In genomic region chr7:49246584-49247481, GRCm38 (mm10) we compare ENCODE assay signal across 8 mouse cellular contexts.
DNase-seq lines count a peak whose midpoint lies in the region; ATAC-seq and TF ChIP-seq lines count a peak whose summit lies in the region.

No protein-coding gene starts in this region.

- peak overlapping the region; percentile 52; the same call in 1 of the 2 replicates for H3K27ac ChIP-seq in kidney, embryonic 15.5 days
- peak overlapping the region; percentile 87; the same call in 1 of the 2 replicates for H3K27ac ChIP-seq in embryonic fibroblast, embryonic 13.5 days (ENCODE audit: insufficient read depth, low read length)
- peak overlapping the region; percentile 7; the same call in 1 of the 2 replicates for H3K27ac ChIP-seq in intestine, embryonic 15.5 days
- H3K27ac ChIP-seq in midbrain, embryonic 13.5 days: peak overlapping the region; percentile 62; the same call in 1 of the 2 replicates

- DNase-seq in kidney, adult 9 months: no peak
- peak; percentile 43 for DNase-seq in Muller cell, postnatal 12 days (ENCODE audit: inconsistent ontology term)
- no peak for DNase-seq in urinary bladder, adult 18-20 months (ENCODE audit: low spot score in 2 of 2)
- no peak for DNase-seq in right cerebral cortex, postnatal 14 days

- H3K9ac ChIP-seq in kidney, embryonic 15.5 days: peak overlapping the region; percentile 50
- H3K9ac ChIP-seq in intestine, embryonic 15.5 days: peak overlapping the region; percentile 66
- peak overlapping the region; percentile 70 for H3K9ac ChIP-seq in midbrain, embryonic 13.5 days (replicated peaks)

- peaks cover 39% of the 10 kb centered on the region for H3K27me3 ChIP-seq in kidney, embryonic 15.5 days
- peaks cover 15% of the 10 kb centered on the region; the same call in 1 of the 2 replicates for H3K27me3 ChIP-seq in intestine, embryonic 15.5 days (replicated peaks)
- peaks cover 32% of the 10 kb centered on the region for H3K27me3 ChIP-seq in midbrain, embryonic 13.5 days

- WGBS in kidney, embryonic 15.5 days: 4% methylated on average over 50 of the region's 50 CpGs
- WGBS in intestine, embryonic 15.5 days: 3% methylated on average over 50 of the region's 50 CpGs
- 2% methylated on average over 50 of the region's 50 CpGs for WGBS in midbrain, embryonic 13.5 days

- no peak for TF ChIP-seq CTCF in embryonic fibroblast, embryonic 13.5 days (IDR thresholded peaks at IDR 0.05; ENCODE audit: borderline replicate concordance, insufficient read depth, low read length)

- TF ChIP-seq POLR2A in embryonic fibroblast, embryonic 13.5 days (IDR thresholded peaks at IDR 0.05; ENCODE audit: low read depth, low read length): no peak; the same call in none of the 2 replicates

- H3K36me3 ChIP-seq in kidney, embryonic 15.5 days: no peaks in the 10 kb centered on the region
- no peaks in the 10 kb centered on the region for H3K36me3 ChIP-seq in intestine, embryonic 15.5 days
- no peaks in the 10 kb centered on the region for H3K36me3 ChIP-seq in midbrain, embryonic 13.5 days

- no peaks in the 10 kb centered on the region for H3K9me3 ChIP-seq in kidney, embryonic 15.5 days (replicated peaks)
- no peaks in the 10 kb centered on the region for H3K9me3 ChIP-seq in intestine, embryonic 15.5 days
- H3K9me3 ChIP-seq in midbrain, embryonic 13.5 days: no peaks in the 10 kb centered on the region

- no peak for ATAC-seq in kidney, embryonic 15.5 days (replicated peaks; ENCODE audit: low FRiP score)
- no peak for ATAC-seq in intestine, embryonic 15.5 days
- 0 out of 2 replicates have a peak, but pooled peaks have one; percentile 6 for ATAC-seq in midbrain, embryonic 13.5 days

- peak overlapping the region; percentile 61 for H3K4me3 ChIP-seq in kidney, embryonic 15.5 days (replicated peaks)
- H3K4me3 ChIP-seq in embryonic fibroblast, embryonic 13.5 days (ENCODE audit: insufficient read depth, low read length): peak overlapping the region; percentile 51
- peak overlapping the region; percentile 61 for H3K4me3 ChIP-seq in intestine, embryonic 15.5 days (replicated peaks)
- peak overlapping the region; percentile 52 for H3K4me3 ChIP-seq in midbrain, embryonic 13.5 days (replicated peaks)

- H3K4me2 ChIP-seq in kidney, embryonic 15.5 days: peak overlapping the region; percentile 96
- peak overlapping the region; percentile 99 for H3K4me2 ChIP-seq in intestine, embryonic 15.5 days (replicated peaks)
- peak overlapping the region; percentile 99 for H3K4me2 ChIP-seq in midbrain, embryonic 13.5 days (replicated peaks)

- peaks cover 67% of the 10 kb centered on the region for H3K4me1 ChIP-seq in kidney, embryonic 15.5 days
- H3K4me1 ChIP-seq in embryonic fibroblast, embryonic 13.5 days (ENCODE audit: control insufficient read depth, insufficient read depth, low read length): peaks cover 11% of the 10 kb centered on the region
- H3K4me1 ChIP-seq in intestine, embryonic 15.5 days (replicated peaks): peaks cover 31% of the 10 kb centered on the region
- H3K4me1 ChIP-seq in midbrain, embryonic 13.5 days (replicated peaks): peaks cover 44% of the 10 kb centered on the region

Comparison
In these comparisons a context has a peak if more than half of its experiments do, and no peak if none do; other contexts are left out.
1. H3K27ac ChIP-seq: peak in every context shown above with its lines; median percentile 87 in embryonic fibroblast, embryonic 13.5 days; 62 in midbrain, embryonic 13.5 days; 52 in kidney, embryonic 15.5 days; 7 in intestine, embryonic 15.5 days.